Mouse (Mus musculus) kidney, adult 2 months (tissue): ENCODE measurements at regions not wholly inside any gene's neighbourhood (a gene's known extent, or its start where the extent isn't known, plus 50 kb on each side); places are given as distances from the start of the nearest gene placed in this dataset.

ENCODE experiments used
- CTCF ChIP-seq: fragments of 200-500 bp; conservative IDR thresholded peaks from 2 replicates; pipeline ENCODE4 v1.5.1; 2011; ENCODE audit warnings: low read depth, mild to moderate bottlenecking, control low read depth, low read length, moderate library complexity, mixed read lengths; ENCODE audit not compliant: insufficient read depth, insufficient read length
- POLR2A ChIP-seq: fragments of 200-500 bp; IDR thresholded peaks from one replicate; pipeline ENCODE4 v1.6.1; 2011; ENCODE audit warnings: low read depth, low read length, control low read depth

GRCm38 (mm10) chr4:24219583-24219982, 276.7 kb upstream of the Mms22l start:
- TF ChIP-seq CTCF (no peak), POLR2A (no peak)
